Comparison of ENCODE assay signal across 13 mouse cellular contexts in genomic region chr11:102740634-102741033, GRCm38 (mm10). TPM values are rescaled to one million over a fixed set of nuclear protein-coding genes. Genes with fewer than 3 reads are reported as not detected.
A peak's percentile ranks its signal among the peaks of the same experiment; 100 is the strongest.
DNase-seq lines count a peak whose midpoint lies in the region; ATAC-seq and TF ChIP-seq lines count a peak whose summit lies in the region.
"Had no signal": no experiment of that assay in that cellular context is flagged by ENCODE, and none has a peak within 500 bp of the region (broad histone marks: within the 10 kb centered on the region; RNA-seq: fewer than 3 reads in every experiment).

No protein-coding gene starts in this region.

- no peak for ATAC-seq in cerebellum, adult (ENCODE audit: insufficient number of reproducible peaks, low FRiP score, low TSS enrichment)
- ATAC-seq: forebrain, embryonic 14.5 days; intestine, embryonic 15.5 days had no signal

- TF ChIP-seq CTCF in layer of hippocampus, adult 2 months (conservative IDR thresholded peaks at IDR 0.05) = no peak

- H3K27ac ChIP-seq in layer of hippocampus, adult 2 months = peak overlapping the region; percentile 83; the same call in 1 of the 2 replicates
- H3K27ac ChIP-seq: hindbrain, embryonic 14.5 days had no signal

- DNase-seq in cerebellum, adult 9-10 months = peak; percentile 56
- DNase-seq in layer of hippocampus, adult 2 months (ENCODE audit: low spot score in 2 of 2) = no peak
- no peak for DNase-seq in layer of hippocampus, postnatal 25 days (ENCODE audit: extremely low spot score in 1 of 2, low spot score in 1 of 2)
- DNase-seq in thymus, postnatal 14 days = peak; percentile 14
- DNase-seq in thymus, adult 18-20 months = no peak
- peak; percentile 75 for DNase-seq in skeletal muscle tissue, adult 2 months (ENCODE audit: low read depth, low spot score)
- DNase-seq: adrenal gland, postnatal 25 days; gastrocnemius, postnatal 10 days had no signal

- H3K4me3 ChIP-seq in layer of hippocampus, adult 2 months = no peak overlapping the region
- H3K4me3 ChIP-seq: intestine, embryonic 15.5 days had no signal

RNA-seq across cellular contexts. Expression of gene Adam11, which starts 20.6 kb away (rescaled TPM):
- total RNA-seq in layer of hippocampus, adult 2 months (2021) = 100 to 1,000 TPM; 192 to 212 TPM
- total RNA-seq in layer of hippocampus, postnatal 25 days (2021) = 100 to 1,000 TPM; 186 to 205 TPM
- total RNA-seq: CH12.LX had no signal

RNA-seq across cellular contexts. Expression of gene Ccdc43, which starts 43.1 kb away (rescaled TPM):
- 10 to 100 TPM; 33.5 to 44.7 TPM for total RNA-seq in layer of hippocampus, adult 2 months (2021)
- 10 to 100 TPM; 35.5 to 38.1 TPM for total RNA-seq in layer of hippocampus, postnatal 25 days (2021)

Comparison
In these comparisons a context has a peak if more than half of its experiments do, and no peak if none do; other contexts are left out.
1. DNase-seq: peak in cerebellum, adult 9-10 months (single experiment), thymus, postnatal 14 days (single experiment) and skeletal muscle tissue, adult 2 months (single experiment); none in layer of hippocampus, adult 2 months (0 of 2), layer of hippocampus, postnatal 25 days (0 of 2) and thymus, adult 18-20 months (0 of 2).